Mouse (Mus musculus) limb, embryonic 13.5 days (tissue): ENCODE results near the gene Sun2. TPM values are rescaled to one million over a fixed set of nuclear protein-coding genes. Genes with fewer than 3 reads are reported as not detected.

Experiments used
- ATAC-seq: fragments of 200-750 bp; cut with Nextera tagmentation; 2 replicates; pipeline ENCODE4 v1.8.0; 2017; ENCODE audit warnings: low read depth, moderate number of reproducible peaks, moderate TSS enrichment; ENCODE audit not compliant: low FRiP score
- H3K27ac ChIP-seq: fragments of 300-500 bp; sonication (generic); 2 replicates; pipeline ENCODE4 v1.5.1; 2015; ENCODE audit warnings: inconsistent platforms, mild to moderate bottlenecking, moderate library complexity
- H3K27me3 ChIP-seq: fragments of 300-500 bp; sonication (generic); 2 replicates; pipeline ENCODE4 v1.6.1; 2015; ENCODE audit warnings: mild to moderate bottlenecking, inconsistent platforms
- H3K36me3 ChIP-seq: fragments of 300-500 bp; sonication (generic); 2 replicates; pipeline ENCODE4 v1.6.1; 2015; ENCODE audit warnings: inconsistent platforms, mild to moderate bottlenecking, moderate library complexity
- H3K4me1 ChIP-seq: fragments of 300-500 bp; sonication (generic); 2 replicates; pipeline ENCODE4 v1.6.1; 2015; ENCODE audit warnings: inconsistent platforms
- H3K4me2 ChIP-seq: fragments of 300-500 bp; sonication (generic); replicated peaks from 2 replicates; pipeline ENCODE4 v1.6.1; 2015; ENCODE audit warnings: inconsistent platforms, mild to moderate bottlenecking, moderate library complexity
- H3K4me3 ChIP-seq: fragments of 300-500 bp; sonication (generic); 2 replicates; pipeline ENCODE4 v1.5.1; 2015; ENCODE audit warnings: moderate library complexity, mild to moderate bottlenecking, inconsistent platforms
- H3K9ac ChIP-seq: fragments of 300-500 bp; sonication (generic); 2 replicates; pipeline ENCODE4 v1.6.1; 2015; ENCODE audit warnings: mild to moderate bottlenecking, inconsistent platforms
- H3K9me3 ChIP-seq: fragments of 300-500 bp; sonication (generic); 2 replicates; pipeline ENCODE4 v1.6.1; 2016; ENCODE audit warnings: inconsistent platforms
- WGBS: fragments of 180-500 bp; shearing (Covaris S2); methylation state at CpG from one replicate; pipeline ENCODE4 v1.1.7; 2015; 5-methylcytosine and 5-hydroxymethylcytosine counted together
- polyA plus RNA-seq: library from polyadenylated mRNA; unstranded; fragments of >200 nt; fragmentation: Nextera tagmentation; extraction: Ambion mirVana; gene quantifications from 2 replicates; pipeline ENCODE4 v1.2.1, GENCODE M21; 2015

Gene Sun2
- polyA plus RNA-seq, 1 experiment from 2014 or later = 7.8 TPM

GRCm38 (mm10) chr15:79689662-79690425 lies 52.5 kb downstream of the Sun2 start:
- WGBS = 10% methylated on average over 24 of the region's 24 CpGs
- Histone ChIP-seq H3K36me3 (peaks cover 5% of the 10 kb centered on the region), H3K4me3 (peak overlapping the region; percentile 92), H3K27me3 (no peaks in the 10 kb centered on the region), H3K9me3 (no peaks in the 10 kb centered on the region), H3K9ac (peak overlapping the region; percentile 48; the same call in 1 of the 2 replicates), H3K27ac (peak overlapping the region; percentile 52; the same call in 1 of the 2 replicates), H3K4me1 (peaks cover 59% of the 10 kb centered on the region), H3K4me2 (peak overlapping the region; percentile 97)
- ATAC-seq = no peak

DNA sequence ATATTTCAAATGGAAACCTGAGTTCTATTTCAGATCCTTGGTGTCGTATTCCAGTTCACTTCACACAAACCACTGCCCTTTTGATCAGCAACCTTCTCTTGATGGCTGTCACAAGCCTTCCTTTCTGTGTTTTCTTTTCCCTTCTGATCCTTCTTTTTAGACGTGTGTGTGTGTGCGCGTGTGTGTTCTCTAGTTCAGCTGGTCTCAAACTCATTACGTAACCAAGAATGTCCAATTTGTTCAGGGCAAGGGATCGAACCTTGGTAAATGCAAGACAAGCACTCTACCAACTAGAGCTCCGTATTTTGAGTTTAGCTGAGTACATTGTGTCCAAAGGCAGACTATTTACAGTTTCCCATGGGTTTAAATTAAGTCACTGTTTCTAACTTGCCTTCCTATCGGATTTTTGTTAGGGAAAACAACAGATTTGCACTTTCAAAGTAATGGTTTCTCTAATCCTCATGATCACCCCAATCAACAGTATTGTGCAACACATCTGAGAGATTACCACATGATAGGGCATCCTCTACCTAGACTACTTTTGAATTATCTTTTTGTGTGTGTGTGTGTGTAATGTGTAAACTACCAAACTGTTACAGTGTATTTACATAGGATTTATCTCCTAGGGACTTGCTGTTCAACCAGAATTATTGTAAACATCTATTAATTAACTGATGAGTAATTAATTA lies 53.9 kb downstream of the Sun2 start:
- H3K9ac ChIP-seq = peak overlapping the region; percentile 96
- H3K27me3 ChIP-seq = no peaks in the 10 kb centered on the region
- peak overlapping the region; percentile 91 for H3K4me3 ChIP-seq
- H3K4me1 ChIP-seq = peaks cover 67% of the 10 kb centered on the region
- 2% methylated on average over 8 of the region's 8 CpGs for whole genome bisulfite sequencing
- no peaks in the 10 kb centered on the region for H3K36me3 ChIP-seq
- no peak for ATAC-seq
- H3K4me2 ChIP-seq = peak overlapping the region; percentile 86
- H3K9me3 ChIP-seq = no peaks in the 10 kb centered on the region
- H3K27ac ChIP-seq = peak overlapping the region; percentile 96

DNA sequence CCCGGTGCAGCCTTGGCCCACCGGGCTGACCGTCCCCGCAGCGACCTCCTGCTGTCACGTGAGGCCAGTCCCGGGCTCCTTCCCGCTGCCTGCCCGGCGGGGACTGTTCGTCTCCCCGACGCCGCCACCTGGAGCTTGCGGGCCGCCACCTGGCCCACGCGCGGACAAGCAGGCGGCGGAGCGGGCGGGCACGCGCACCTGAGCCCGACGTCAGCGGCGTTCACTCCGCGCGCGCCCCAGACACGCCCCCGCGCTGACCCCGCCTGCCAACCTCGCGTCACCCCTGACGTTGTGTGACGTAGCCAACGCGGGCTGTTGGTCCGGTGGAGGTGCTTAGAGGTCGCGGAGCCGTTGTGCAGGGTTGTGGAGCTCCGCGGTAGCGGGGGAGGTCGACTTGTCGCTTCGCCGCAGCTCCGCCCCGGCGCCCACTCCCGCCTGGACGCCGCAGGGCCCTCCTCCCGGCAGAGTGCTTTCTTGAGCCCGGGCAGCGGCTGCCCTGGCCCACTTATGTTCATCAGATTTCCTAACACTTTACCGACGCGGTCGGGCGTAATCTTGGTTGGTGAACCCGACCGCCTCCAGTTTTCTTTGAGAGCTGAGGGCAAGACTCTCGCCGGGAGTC lies 54.6 kb downstream of the Sun2 start, which contains the start of gene Josd1:
Josd1 (minus strand) TSS at position 274 of the 622 bp plus-strand sequence.
- H3K4me2 ChIP-seq = peak within 1 kb of the TSS; percentile 86
- no peaks in the 10 kb centered on the region for H3K9me3 ChIP-seq
- ATAC-seq = peak; percentile 66
- under 1% methylated on average over 62 of the region's 72 CpGs for whole genome bisulfite sequencing
- peak within 1 kb of the TSS; percentile 96 for H3K27ac ChIP-seq
- no peaks in the 10 kb centered on the region for H3K36me3 ChIP-seq
- H3K4me3 ChIP-seq = peak within 1 kb of the TSS; percentile 91
- H3K4me1 ChIP-seq = peaks cover 65% of the 10 kb centered on the region
- H3K9ac ChIP-seq = peak within 1 kb of the TSS; percentile 96
- no peaks in the 10 kb centered on the region for H3K27me3 ChIP-seq

DNA sequence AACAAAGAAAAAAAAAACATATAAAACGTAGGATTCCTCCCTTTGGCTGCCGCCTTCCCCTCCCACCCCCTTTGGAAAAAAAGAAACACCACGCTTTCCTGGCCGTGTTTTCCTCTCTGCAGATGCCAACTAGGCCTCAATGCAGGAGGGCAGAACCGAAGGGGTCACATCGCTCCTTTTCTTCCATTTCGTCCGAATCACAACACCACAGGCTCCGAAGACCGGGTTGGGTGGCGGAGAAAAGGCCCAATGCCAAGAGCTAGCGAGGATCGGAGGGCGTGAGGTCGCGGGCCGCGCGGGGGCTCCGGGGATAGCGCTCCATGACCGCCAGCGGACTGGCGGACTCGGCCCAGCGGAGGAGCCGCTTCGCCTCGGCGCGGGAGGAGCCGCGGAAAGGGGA lies 55.2 kb downstream of the Sun2 start:
- Histone ChIP-seq H3K9me3 (no peaks in the 10 kb centered on the region), H3K27me3 (no peaks in the 10 kb centered on the region), H3K27ac (peak overlapping the region; percentile 96), H3K9ac (peak overlapping the region; percentile 96), H3K4me2 (peak overlapping the region; percentile 86), H3K4me1 (peaks cover 64% of the 10 kb centered on the region), H3K36me3 (no peaks in the 10 kb centered on the region), H3K4me3 (peak overlapping the region; percentile 91)
- no peak for ATAC-seq
- WGBS = under 1% methylated on average over 33 of the region's 33 CpGs

DNA sequence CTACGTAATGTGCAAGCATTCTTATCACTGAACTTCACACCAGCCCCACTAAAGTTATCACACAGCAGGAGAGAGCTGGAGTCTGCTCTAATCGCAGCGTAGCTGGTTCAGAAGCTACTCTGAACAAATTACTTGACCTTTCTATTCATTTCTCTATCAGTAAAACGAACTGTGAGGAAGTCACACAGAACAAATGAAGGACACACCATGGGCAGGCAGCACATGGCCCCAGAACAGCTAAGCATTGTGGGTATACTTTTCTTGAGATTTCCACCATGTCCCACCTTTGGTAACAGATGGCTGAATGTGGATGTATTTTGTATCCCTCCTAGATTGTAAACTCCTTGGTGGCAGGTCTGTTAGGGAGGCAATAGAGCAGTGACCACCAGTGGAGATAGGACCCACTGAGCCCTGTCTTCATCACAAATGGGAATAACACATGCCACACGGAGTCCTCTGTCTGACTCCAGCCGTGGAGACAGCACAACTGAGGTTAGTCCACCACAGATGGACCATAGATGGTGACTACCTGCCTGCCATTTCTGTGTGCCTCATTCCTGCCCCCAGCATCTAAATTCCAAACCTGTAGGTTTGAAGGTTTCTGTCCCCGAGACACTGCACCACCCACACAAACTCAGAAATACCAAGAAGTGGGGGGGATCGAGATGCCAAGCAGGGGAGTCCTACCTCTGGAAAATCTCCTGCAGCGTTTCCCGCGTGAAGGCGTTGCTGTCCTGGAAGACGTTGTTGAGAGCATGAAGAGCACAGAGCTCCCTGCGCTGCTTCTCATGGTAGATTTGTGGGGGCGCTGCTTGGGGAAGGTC lies 56.1 kb downstream of the Sun2 start:
- Histone ChIP-seq H3K27me3 (no peaks in the 10 kb centered on the region), H3K9me3 (no peaks in the 10 kb centered on the region), H3K4me2 (peak overlapping the region; percentile 86), H3K4me3 (peak overlapping the region; percentile 91), H3K9ac (peak overlapping the region; percentile 96), H3K27ac (no peak overlapping the region), H3K4me1 (peaks cover 56% of the 10 kb centered on the region), H3K36me3 (no peaks in the 10 kb centered on the region)
- 15% methylated on average over 15 of the region's 15 CpGs for WGBS
- no peak for ATAC-seq

DNA sequence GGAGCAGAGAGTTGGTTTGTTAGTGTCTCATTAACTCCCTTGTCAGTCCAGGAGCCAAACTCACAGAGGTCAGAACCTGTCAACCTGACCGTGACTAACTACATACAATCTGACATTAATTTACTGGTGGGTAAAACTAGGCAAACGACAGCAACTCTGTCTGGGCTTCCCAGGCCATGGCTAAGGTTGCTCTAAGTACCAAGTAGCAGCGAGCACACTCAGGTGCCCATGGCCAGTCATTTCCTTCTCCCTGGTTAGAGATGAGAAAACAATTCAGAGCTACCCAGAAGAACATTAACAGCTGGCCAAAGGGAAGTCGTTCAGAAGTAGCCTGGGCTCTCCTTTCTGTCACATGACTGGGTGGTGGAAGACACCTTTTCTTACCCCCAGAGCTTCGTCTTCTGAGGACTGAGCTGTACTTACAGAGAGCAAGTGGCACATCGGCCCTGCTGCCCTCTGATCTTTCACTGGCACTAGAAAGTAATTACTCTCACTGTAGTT lies 57.1 kb downstream of the Sun2 start:
- Histone ChIP-seq H3K27ac (no peak overlapping the region), H3K36me3 (no peaks in the 10 kb centered on the region), H3K9me3 (no peaks in the 10 kb centered on the region), H3K27me3 (no peaks in the 10 kb centered on the region), H3K4me3 (peak overlapping the region; percentile 91), H3K9ac (peak overlapping the region; percentile 96), H3K4me1 (peaks cover 62% of the 10 kb centered on the region), H3K4me2 (peak overlapping the region; percentile 86)
- WGBS = 21% methylated on average over 6 of the region's 6 CpGs
- ATAC-seq = no peak

GRCm38 (mm10) chr15:79684616-79685015 lies 57.7 kb downstream of the Sun2 start:
- WGBS = 76% methylated on average over 6 of the region's 6 CpGs
- Histone ChIP-seq H3K27me3 (no peaks in the 10 kb centered on the region), H3K4me2 (peak overlapping the region; percentile 86), H3K4me3 (peak overlapping the region; percentile 91), H3K9ac (peak overlapping the region; percentile 96), H3K27ac (no peak overlapping the region), H3K4me1 (peaks cover 57% of the 10 kb centered on the region), H3K9me3 (no peaks in the 10 kb centered on the region), H3K36me3 (peaks cover 2% of the 10 kb centered on the region)
- no peak for ATAC-seq

DNA sequence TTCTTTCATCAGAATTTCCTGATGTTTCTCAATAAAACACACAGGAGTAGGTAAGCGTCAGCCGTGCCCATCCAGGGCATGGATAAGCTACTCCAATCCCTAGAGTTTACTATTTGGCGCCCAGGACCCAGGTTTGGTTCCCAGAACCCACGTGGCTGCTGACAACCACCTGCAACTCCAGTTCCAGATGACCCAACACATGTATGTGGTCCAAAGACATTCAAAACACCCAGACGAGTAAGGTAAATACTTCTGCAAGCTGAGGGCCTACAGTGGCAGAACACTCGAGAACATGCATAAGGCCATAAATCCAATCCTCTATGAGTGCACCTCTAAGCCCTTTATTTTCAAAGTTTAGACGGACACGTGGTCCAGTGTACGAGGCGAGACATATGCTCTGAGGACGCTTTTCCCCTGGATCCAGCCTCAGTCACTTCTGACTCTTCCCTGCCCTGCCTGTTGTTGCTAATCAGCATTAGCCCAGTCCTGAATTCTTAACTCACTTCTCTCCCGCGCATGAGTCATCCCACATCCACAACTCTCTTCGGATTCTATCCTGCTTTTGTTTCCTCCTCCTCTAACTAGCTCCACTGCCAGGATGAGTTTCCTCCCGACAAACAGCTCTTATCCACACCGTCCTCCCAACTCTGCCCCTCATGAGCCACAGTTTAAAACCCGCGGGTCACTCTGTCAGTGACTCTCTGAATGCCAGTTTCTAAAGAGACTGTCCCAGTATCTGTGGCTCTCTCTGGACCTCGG lies 58.5 kb downstream of the Sun2 start:
- ATAC-seq = no peak
- 78% methylated on average over 19 of the region's 19 CpGs for WGBS
- Histone ChIP-seq H3K4me3 (peak overlapping the region; percentile 91), H3K36me3 (peaks cover 7% of the 10 kb centered on the region), H3K4me1 (peaks cover 53% of the 10 kb centered on the region), H3K9ac (peak overlapping the region; percentile 96), H3K9me3 (no peaks in the 10 kb centered on the region), H3K27ac (no peak overlapping the region), H3K4me2 (peak overlapping the region; percentile 86), H3K27me3 (no peaks in the 10 kb centered on the region)

- Histone ChIP-seq H3K4me2 (no peak overlapping the region; the same call in 1 of the 2 replicates), H3K27me3 (no peaks in the 10 kb centered on the region), H3K27ac (no peak overlapping the region), H3K9ac (no peak overlapping the region), H3K4me1 (peaks cover 48% of the 10 kb centered on the region), H3K4me3 (no peak overlapping the region), H3K9me3 (no peaks in the 10 kb centered on the region), H3K36me3 (peaks cover 11% of the 10 kb centered on the region)
- 94% methylated on average over 6 of the region's 6 CpGs for WGBS
- ATAC-seq = no peak
These were observed 59.2 kb downstream of the Sun2 start for GRCm38 (mm10) chr15:79683146-79683545.

- Histone ChIP-seq H3K4me3 (no peak overlapping the region), H3K4me1 (peaks cover 47% of the 10 kb centered on the region), H3K4me2 (no peak overlapping the region), H3K9me3 (no peaks in the 10 kb centered on the region), H3K36me3 (peaks cover 21% of the 10 kb centered on the region), H3K27me3 (no peaks in the 10 kb centered on the region), H3K9ac (no peak overlapping the region), H3K27ac (no peak overlapping the region)
- ATAC-seq = no peak
- 88% methylated on average over 4 of the region's 4 CpGs for WGBS
These were observed 60.4 kb downstream of the Sun2 start for GRCm38 (mm10) chr15:79681973-79682372.

DNA sequence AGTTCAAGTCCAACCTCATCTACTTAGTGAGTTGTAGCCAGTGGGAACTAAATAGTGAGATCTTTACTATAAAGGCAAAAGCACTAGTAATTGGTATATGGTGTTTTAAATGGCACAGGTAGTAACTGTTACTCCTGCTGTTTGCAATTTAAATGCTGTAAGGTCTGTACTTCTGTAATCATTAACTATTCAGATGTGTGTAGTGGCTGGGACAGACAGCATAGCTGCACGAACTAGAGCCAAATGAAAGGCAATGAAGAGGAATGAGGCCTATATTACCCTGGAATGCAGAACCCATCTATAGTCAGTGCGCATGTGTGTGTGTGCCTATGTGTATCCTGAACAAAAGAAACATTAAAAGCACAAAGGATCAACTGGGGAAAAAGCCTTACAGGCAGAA lies 64.4 kb downstream of the Sun2 start:
- no peak for ATAC-seq
- Histone ChIP-seq H3K27ac (no peak overlapping the region), H3K27me3 (no peaks in the 10 kb centered on the region), H3K9me3 (no peaks in the 10 kb centered on the region), H3K36me3 (peaks cover 60% of the 10 kb centered on the region), H3K4me3 (no peak overlapping the region), H3K4me1 (peaks cover 11% of the 10 kb centered on the region), H3K4me2 (no peak overlapping the region), H3K9ac (no peak overlapping the region)
- WGBS = 88% methylated on average over 2 of the region's 2 CpGs
